8 mouse cellular contexts compared by ENCODE assay signal in genomic region chr2:168248856-168249245, GRCm38 (mm10). TPM values are rescaled to one million over a fixed set of nuclear protein-coding genes. Genes with fewer than 3 reads are reported as not detected.
DNase-seq lines count a peak whose midpoint lies in the region; ATAC-seq and TF ChIP-seq lines count a peak whose summit lies in the region.
"Had no signal": no experiment of that assay in that cellular context is flagged by ENCODE, and none has a peak within 500 bp of the region (broad histone marks: within the 10 kb centered on the region; RNA-seq: fewer than 3 reads in every experiment).

No protein-coding gene starts in this region.

- peak; percentile 49 for DNase-seq in lung, postnatal 0 days (ENCODE audit: low spot score)
- DNase-seq in lung, adult 2 months: no peak
- peak; percentile 79 for DNase-seq in R1 (ENCODE audit: low read depth, low spot score)
- peak; percentile 74 for DNase-seq in forebrain, postnatal 0 days
- peak; percentile 74 for DNase-seq in splenic B cell, adult 2 months (ENCODE audit: low read depth, low spot score)
- DNase-seq in frontal cortex, postnatal 10 days (ENCODE audit: low spot score in 2 of 2): no peak
- no peak for DNase-seq in cerebellum, adult 9-11 months

- TF ChIP-seq EP300 in lung, postnatal 0 days (IDR thresholded peaks at IDR 0.05): no peak

- TF ChIP-seq CTCF in lung, postnatal 0 days (IDR thresholded peaks at IDR 0.05): peak; percentile 49
- TF ChIP-seq CTCF in lung, adult 2 months (IDR thresholded peaks at IDR 0.05; ENCODE audit: insufficient read depth, low read length): no peak
- peak; percentile 64 for TF ChIP-seq CTCF in forebrain, postnatal 0 days (IDR thresholded peaks at IDR 0.05; ENCODE audit: low read depth)

- whole genome bisulfite sequencing in lung, postnatal 0 days: 14% methylated on average over 2 of the region's 2 CpGs
- 23% methylated on average over 2 of the region's 2 CpGs for WGBS in lung, adult 2 months
- WGBS in forebrain, postnatal 0 days: 7% methylated on average over 2 of the region's 2 CpGs

- TF ChIP-seq POLR2A in lung, adult 2 months (IDR thresholded peaks at IDR 0.05; ENCODE audit: borderline replicate concordance, extremely low read depth, low read depth, low read length): no peak

- no peaks in the 10 kb centered on the region for H3K36me3 ChIP-seq in lung, postnatal 0 days (ENCODE audit: insufficient read depth, low read length)
- no peaks in the 10 kb centered on the region for H3K36me3 ChIP-seq in forebrain, postnatal 0 days (ENCODE audit: insufficient read depth)
- no peaks in the 10 kb centered on the region for H3K36me3 ChIP-seq in splenic B cell, adult 2 months (ENCODE audit: control insufficient read depth, insufficient read depth, low read length, poor library complexity, severe bottlenecking)
- H3K36me3 ChIP-seq: heart, embryonic 15.5 days had no signal

- no peaks in the 10 kb centered on the region for H3K27me3 ChIP-seq in lung, postnatal 0 days (replicated peaks; ENCODE audit: insufficient read depth, low read length)
- H3K27me3 ChIP-seq in forebrain, postnatal 0 days (ENCODE audit: insufficient read depth, low read length): no peaks in the 10 kb centered on the region
- no peaks in the 10 kb centered on the region for H3K27me3 ChIP-seq in splenic B cell, adult 2 months (ENCODE audit: control insufficient read depth, insufficient read depth, low read length, poor library complexity, severe bottlenecking)

- H3K4me2 ChIP-seq in lung, postnatal 0 days (replicated peaks; ENCODE audit: low read depth, low read length): no peak overlapping the region
- no peak overlapping the region for H3K4me2 ChIP-seq in forebrain, postnatal 0 days (ENCODE audit: low read depth)
- H3K4me2 ChIP-seq: heart, embryonic 15.5 days had no signal

- ATAC-seq in lung, postnatal 0 days: no peak
- ATAC-seq in forebrain, postnatal 0 days: peak; percentile 55

- H3K4me1 ChIP-seq in lung, postnatal 0 days (ENCODE audit: insufficient read depth, low read depth, low read length): no peaks in the 10 kb centered on the region
- no peaks in the 10 kb centered on the region for H3K4me1 ChIP-seq in lung, adult 2 months (ENCODE audit: control insufficient read depth, insufficient read depth, low read length)
- H3K4me1 ChIP-seq in forebrain, postnatal 0 days (ENCODE audit: insufficient read depth): peaks cover 4% of the 10 kb centered on the region; the same call in 1 of the 2 replicates
- H3K4me1 ChIP-seq: heart, embryonic 15.5 days had no signal

- no peaks in the 10 kb centered on the region for H3K9me3 ChIP-seq in lung, postnatal 0 days (ENCODE audit: low read length)
- no peaks in the 10 kb centered on the region for H3K9me3 ChIP-seq in forebrain, postnatal 0 days (ENCODE audit: low read length)
- H3K9me3 ChIP-seq: heart, embryonic 15.5 days had no signal

- H3K27ac ChIP-seq in lung, postnatal 0 days (ENCODE audit: low read length): no peak overlapping the region
- H3K27ac ChIP-seq in forebrain, postnatal 0 days (ENCODE audit: low read depth, low read length): no peak overlapping the region
- H3K27ac ChIP-seq: heart, embryonic 15.5 days had no signal

- no peak overlapping the region for H3K4me3 ChIP-seq in lung, postnatal 0 days (ENCODE audit: low read depth, low read length)
- H3K4me3 ChIP-seq in lung, adult 2 months (replicated peaks; ENCODE audit: extremely low read depth, low read depth, low read length): no peak overlapping the region
- no peak overlapping the region for H3K4me3 ChIP-seq in forebrain, postnatal 0 days (ENCODE audit: low read depth, low read length)
- H3K4me3 ChIP-seq: heart, embryonic 15.5 days had no signal

- no peak overlapping the region for H3K9ac ChIP-seq in lung, postnatal 0 days (replicated peaks; ENCODE audit: low read depth)
- no peak overlapping the region for H3K9ac ChIP-seq in forebrain, postnatal 0 days
- H3K9ac ChIP-seq: heart, embryonic 15.5 days had no signal

RNA-seq across cellular contexts. Expression of gene Mocs3, which starts 18.4 kb away (rescaled TPM):
- polyA plus RNA-seq in lung, postnatal 0 days (2015; fragmentation: Nextera tagmentation; extraction: Ambion mirVana): 5.6 and 5.9 TPM in 2 replicates
- 14.4 and 25.9 TPM in 2 replicates for polyA plus RNA-seq in lung, adult 2 months (2012; rRNA removed)
- total RNA-seq in forebrain, postnatal 0 days (2014; rRNA removed): 23.1 and 23.6 TPM in 2 replicates
- polyA plus RNA-seq in forebrain, postnatal 0 days (2015; fragmentation: Nextera tagmentation; extraction: Ambion mirVana): 8.6 and 9.9 TPM in 2 replicates

RNA-seq across cellular contexts. Expression of gene Dpm1, which starts 18.5 kb away (rescaled TPM):
- 134 and 145 TPM in 2 replicates for polyA plus RNA-seq in lung, postnatal 0 days (2015; fragmentation: Nextera tagmentation; extraction: Ambion mirVana)
- 21.4 and 25.5 TPM in 2 replicates for polyA plus RNA-seq in lung, adult 2 months (2012; rRNA removed)
- total RNA-seq in forebrain, postnatal 0 days (2014; rRNA removed): 13.4 and 21.4 TPM in 2 replicates
- 94.5 and 112 TPM in 2 replicates for polyA plus RNA-seq in forebrain, postnatal 0 days (2015; fragmentation: Nextera tagmentation; extraction: Ambion mirVana)

RNA-seq across cellular contexts. Expression of gene Gm20716, which starts 18.7 kb away (rescaled TPM):
- 8.4 and 11.6 TPM in 2 replicates for polyA plus RNA-seq in lung, postnatal 0 days (2015; fragmentation: Nextera tagmentation; extraction: Ambion mirVana)
- 0.48 and 5.4 TPM in 2 replicates for polyA plus RNA-seq in lung, adult 2 months (2012; rRNA removed)
- total RNA-seq in forebrain, postnatal 0 days (2014; rRNA removed): 42.9 and 47.9 TPM in 2 replicates
- polyA plus RNA-seq in forebrain, postnatal 0 days (2015; fragmentation: Nextera tagmentation; extraction: Ambion mirVana): 9.1 and 16.3 TPM in 2 replicates

RNA-seq across cellular contexts. Expression of gene Kcng1, which starts 32.7 kb away (rescaled TPM):
- 0.08 and 0.26 TPM in 2 replicates for polyA plus RNA-seq in lung, postnatal 0 days (2015; fragmentation: Nextera tagmentation; extraction: Ambion mirVana)
- polyA plus RNA-seq in lung, adult 2 months (2012; rRNA removed): 0.62 and 0.71 TPM in 2 replicates
- total RNA-seq in forebrain, postnatal 0 days (2014; rRNA removed): 2.0 and 2.6 TPM in 2 replicates
- polyA plus RNA-seq in forebrain, postnatal 0 days (2015; fragmentation: Nextera tagmentation; extraction: Ambion mirVana): 6.6 and 8.2 TPM in 2 replicates

RNA-seq across cellular contexts. Expression of gene Adnp, which starts 41.9 kb away (rescaled TPM):
- polyA plus RNA-seq in lung, postnatal 0 days (2015; fragmentation: Nextera tagmentation; extraction: Ambion mirVana): 3.4 and 4.9 TPM in 2 replicates
- polyA plus RNA-seq in lung, adult 2 months (2012; rRNA removed): 16.2 and 18.3 TPM in 2 replicates
- total RNA-seq in forebrain, postnatal 0 days (2014; rRNA removed): 22.0 and 41.8 TPM in 2 replicates
- 9.2 and 15.4 TPM in 2 replicates for polyA plus RNA-seq in forebrain, postnatal 0 days (2015; fragmentation: Nextera tagmentation; extraction: Ambion mirVana)

Comparison
In these comparisons a context has a peak if more than half of its experiments do, and no peak if none do; other contexts are left out.
1. DNase-seq: peak in lung, postnatal 0 days (single experiment), R1 (single experiment), forebrain, postnatal 0 days (single experiment) and splenic B cell, adult 2 months (single experiment); none in lung, adult 2 months (single experiment), frontal cortex, postnatal 10 days (0 of 2) and cerebellum, adult 9-11 months (single experiment).